Mouse (Mus musculus): Measurements from ENCODE around the gene Pus10.

DNA sequence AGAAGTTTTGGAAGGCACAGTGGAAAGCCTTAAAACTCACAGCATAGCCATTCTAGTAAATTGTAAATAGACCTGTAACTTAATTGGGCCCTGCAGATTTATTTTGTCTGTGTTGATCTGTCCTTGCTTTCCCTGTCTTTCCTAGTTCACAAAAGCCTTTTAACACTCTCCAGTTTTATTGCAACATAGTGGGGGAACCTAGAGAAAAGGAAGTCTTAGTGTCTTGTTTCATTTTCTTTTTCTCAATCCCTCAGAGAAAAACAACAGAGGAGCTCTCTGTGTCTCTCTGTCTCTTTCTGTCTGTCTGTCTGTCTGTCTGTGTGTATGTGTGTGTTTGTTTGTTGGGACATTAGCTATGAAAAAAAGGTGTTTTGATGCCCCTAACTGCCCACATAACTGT lies 30.4 kb downstream of the Pus10 start:
- no peak for TF ChIP-seq CTCF (conservative IDR thresholded peaks at IDR 0.05; ENCODE audit: low read length)
- TF ChIP-seq POU5F1 (IDR thresholded peaks at IDR 0.05; ENCODE audit: borderline replicate concordance, low read length): no peak
